Mouse (Mus musculus) adrenal gland, postnatal 25 days (tissue): ENCODE results near the gene Fam216b. TPM values are rescaled to one million over a fixed set of nuclear protein-coding genes. Genes with fewer than 3 reads are reported as not detected.

Experiments
- DNase-seq: peaks from one replicate; pipeline ENCODE4 v3.0.0; 2021; ENCODE audit warnings: mixed read lengths
- total RNA-seq: library from RNA; stranded (reverse); gene quantifications from 2 replicates; pipeline ENCODE4 v1.2.3, GENCODE M21; 2021

Gene Fam216b
- total RNA-seq, 1 experiment from 2014 or later: not detected

GRCm38 (mm10) chr14:78043079-78043478 lies 45.7 kb downstream of the Fam216b start:
- DNase-seq: no peak

DNA sequence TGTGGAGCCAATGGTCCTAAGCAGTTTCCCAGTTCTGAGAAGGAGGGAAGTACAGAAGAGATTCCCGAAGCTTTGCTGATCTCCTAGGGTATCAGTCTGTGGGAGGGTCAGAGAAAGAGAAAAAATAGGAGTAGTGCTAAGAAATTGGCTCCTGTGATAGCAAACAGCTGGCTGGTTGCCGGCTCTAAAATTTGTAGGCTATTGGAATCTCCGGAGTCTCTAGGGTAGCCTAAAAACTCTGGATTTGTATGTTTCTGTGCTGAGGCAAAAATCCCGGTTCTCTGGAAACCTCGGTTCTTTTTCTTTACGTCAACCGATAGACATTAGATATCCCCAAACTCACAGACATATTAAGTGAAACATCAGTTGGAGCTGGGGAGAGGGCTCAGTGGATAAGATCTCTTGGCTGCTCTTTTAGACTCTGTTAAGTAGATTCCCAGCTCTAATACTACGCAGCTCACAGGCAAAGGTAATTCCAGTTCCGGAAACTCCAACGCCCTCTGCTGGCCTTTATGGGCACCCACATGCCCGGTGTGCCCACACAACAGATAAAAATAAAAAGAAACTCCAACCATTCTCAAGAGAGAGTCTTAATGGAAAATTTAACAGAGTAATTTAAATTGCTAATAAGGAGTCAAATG lies 46.8 kb downstream of the Fam216b start:
- DNase-seq: no peak

DNA sequence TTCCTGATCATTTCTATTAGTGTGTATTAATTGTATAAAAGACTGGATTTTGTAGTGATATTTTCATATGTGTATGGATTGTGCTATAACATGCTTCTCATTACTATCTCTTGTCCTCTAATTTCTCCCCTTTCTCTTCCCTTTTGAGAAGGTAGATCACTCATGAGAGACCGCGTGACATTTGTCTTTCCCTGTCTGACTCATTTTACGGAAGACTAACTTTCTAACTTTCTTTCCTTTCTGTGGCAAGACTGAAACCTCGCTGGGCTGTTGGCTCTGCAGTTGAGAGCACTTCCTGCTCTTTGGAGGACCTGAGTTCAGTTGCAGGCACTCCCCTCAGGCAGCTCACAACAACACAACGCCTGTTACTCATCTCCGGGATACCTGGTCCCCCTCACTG lies 48.2 kb downstream of the Fam216b start:
- DNase-seq: no peak

DNA sequence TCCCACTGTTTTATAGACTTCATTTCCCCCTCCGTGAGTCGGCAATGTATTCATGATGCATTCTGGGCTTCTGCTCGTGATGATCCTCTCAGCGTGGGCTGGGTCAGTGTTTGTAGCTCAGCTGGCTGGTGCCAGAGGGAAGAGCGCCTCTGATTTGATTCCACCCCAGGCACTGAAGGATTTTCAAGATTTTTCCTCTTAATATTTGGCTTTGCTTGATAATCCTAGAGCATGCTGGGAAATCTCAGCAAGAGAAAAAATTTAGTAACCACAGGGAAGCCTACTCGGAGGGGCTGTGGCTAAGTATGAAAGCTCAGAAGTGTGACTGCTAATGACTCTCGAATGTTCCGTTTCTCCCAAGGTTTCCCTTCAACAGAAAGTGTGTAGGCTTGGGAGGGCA lies 49.9 kb downstream of the Fam216b start:
- DNase-seq: no peak

Other genes with a start within 250 kb of the Fam216b start
- gene Dnajc15, start 213.9 kb downstream of the Fam216b start, total RNA-seq: 263 and 329 TPM in 2 replicates
- gene Epsti1, start 184.8 kb downstream of the Fam216b start, total RNA-seq: 0.48 and 1.5 TPM in 2 replicates
- not detected in 2 replicates for gene Tnfsf11, start 219.0 kb upstream of the Fam216b start, total RNA-seq